8 mouse cellular contexts compared by ENCODE assay signal in the genomic region with DNA sequence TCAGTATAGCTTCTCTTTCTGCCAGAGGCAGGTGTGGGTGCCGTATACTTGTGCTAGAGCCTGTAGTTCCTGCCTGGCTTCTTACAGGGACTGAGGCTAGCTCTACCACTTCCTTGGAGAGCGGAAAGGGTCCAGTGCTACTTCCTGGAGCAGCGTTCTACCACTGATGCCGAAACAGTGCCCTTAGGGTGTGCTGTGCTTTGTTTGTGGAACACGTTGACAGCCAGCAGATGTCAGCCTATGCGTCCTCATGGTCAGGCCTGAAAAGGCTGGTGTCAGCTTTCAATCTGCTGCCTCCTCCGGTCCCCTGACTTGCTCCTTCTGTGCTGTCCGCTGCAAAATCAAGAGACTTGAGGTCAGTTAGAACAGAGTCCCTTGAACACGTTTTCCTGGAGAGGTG. TPM values are rescaled to one million over a fixed set of nuclear protein-coding genes. Genes with fewer than 3 reads are reported as not detected.
DNase-seq lines count a peak whose midpoint lies in the region; ATAC-seq and TF ChIP-seq lines count a peak whose summit lies in the region.

No protein-coding gene starts in this region.

- H3K36me3 ChIP-seq in heart, embryonic 12.5 days = peaks cover 21% of the 10 kb centered on the region
- H3K36me3 ChIP-seq in limb, embryonic 12.5 days = peaks cover 66% of the 10 kb centered on the region
- H3K36me3 ChIP-seq in neural tube, embryonic 12.5 days = peaks cover 7% of the 10 kb centered on the region

- no peak overlapping the region for H3K27ac ChIP-seq in cortical plate, adult 2 months (ENCODE audit: insufficient read depth, low read length)
- peak overlapping the region; percentile 95 for H3K27ac ChIP-seq in heart, embryonic 12.5 days (ENCODE audit: poor library complexity, severe bottlenecking)
- peak overlapping the region; percentile 80 for H3K27ac ChIP-seq in limb, embryonic 12.5 days
- H3K27ac ChIP-seq in neural tube, embryonic 12.5 days = no peak overlapping the region

- H3K9ac ChIP-seq in heart, embryonic 12.5 days = peak overlapping the region; percentile 39; the same call in 1 of the 2 replicates
- H3K9ac ChIP-seq in limb, embryonic 12.5 days (replicated peaks) = no peak overlapping the region
- H3K9ac ChIP-seq in neural tube, embryonic 12.5 days = no peak overlapping the region

- no peaks in the 10 kb centered on the region for H3K27me3 ChIP-seq in heart, embryonic 12.5 days (replicated peaks)
- no peaks in the 10 kb centered on the region for H3K27me3 ChIP-seq in limb, embryonic 12.5 days
- H3K27me3 ChIP-seq in neural tube, embryonic 12.5 days (replicated peaks) = no peaks in the 10 kb centered on the region

- ATAC-seq in heart, embryonic 12.5 days (ENCODE audit: insufficient number of reproducible peaks, low FRiP score) = peak; percentile 26
- peak; percentile 35; the same call in 1 of the 2 replicates for ATAC-seq in limb, embryonic 12.5 days (ENCODE audit: insufficient number of reproducible peaks, insufficient read depth, low FRiP score, low TSS enrichment, low read depth)
- ATAC-seq in neural tube, embryonic 12.5 days (ENCODE audit: low FRiP score, low read depth) = peak; percentile 42; the same call in 1 of the 2 replicates
- ATAC-seq in erythroblast, adult 5-6 weeks (replicated peaks; ENCODE audit: low FRiP score, poor library complexity, severe bottlenecking) = no peak

- H3K4me2 ChIP-seq in heart, embryonic 12.5 days = peak overlapping the region; percentile 53; the same call in 1 of the 2 replicates
- H3K4me2 ChIP-seq in limb, embryonic 12.5 days = no peak overlapping the region
- H3K4me2 ChIP-seq in neural tube, embryonic 12.5 days (replicated peaks) = no peak overlapping the region

- H3K4me1 ChIP-seq in cortical plate, adult 2 months (ENCODE audit: control insufficient read depth, insufficient read depth, low read length) = peaks cover 9% of the 10 kb centered on the region
- H3K4me1 ChIP-seq in heart, embryonic 12.5 days (replicated peaks) = peaks cover 89% of the 10 kb centered on the region
- H3K4me1 ChIP-seq in limb, embryonic 12.5 days (replicated peaks) = peaks cover 39% of the 10 kb centered on the region
- H3K4me1 ChIP-seq in neural tube, embryonic 12.5 days = peaks cover 30% of the 10 kb centered on the region

- H3K9me3 ChIP-seq in heart, embryonic 12.5 days (replicated peaks) = no peaks in the 10 kb centered on the region
- no peaks in the 10 kb centered on the region for H3K9me3 ChIP-seq in limb, embryonic 12.5 days
- H3K9me3 ChIP-seq in neural tube, embryonic 12.5 days = no peaks in the 10 kb centered on the region

- no peak for TF ChIP-seq POLR2A in cortical plate, adult 2 months (IDR thresholded peaks at IDR 0.05; ENCODE audit: extremely low read depth, insufficient read depth, low read length)

- DNase-seq in adrenal gland, postnatal 14 days = peak; percentile 40
- no peak for DNase-seq in adrenal gland, postnatal 25 days
- DNase-seq in c-Kit-positive CD71-positive TER-119-positive erythroid progenitor cells, embryonic 14.5 days (ENCODE audit: low spot score) = no peak

- H3K4me3 ChIP-seq in cortical plate, adult 2 months (ENCODE audit: insufficient read depth, low read length) = no peak overlapping the region
- H3K4me3 ChIP-seq in heart, embryonic 12.5 days = no peak overlapping the region
- H3K4me3 ChIP-seq in limb, embryonic 12.5 days (replicated peaks) = no peak overlapping the region
- no peak overlapping the region for H3K4me3 ChIP-seq in neural tube, embryonic 12.5 days

- 21% methylated on average over 9 of the region's 9 CpGs for WGBS in heart, embryonic 12.5 days
- WGBS in limb, embryonic 12.5 days = 19% methylated on average over 9 of the region's 9 CpGs
- 29% methylated on average over 9 of the region's 9 CpGs for WGBS in neural tube, embryonic 12.5 days

- 0 out of 2 replicates have a peak, but pooled peaks have one; percentile 18 for TF ChIP-seq CTCF in cortical plate, adult 2 months (IDR thresholded peaks at IDR 0.05; ENCODE audit: extremely low read depth, insufficient read depth, low read length)

RNA-seq across cellular contexts. Expression of a gene that starts 52.2 kb away (rescaled TPM):
- total RNA-seq in adrenal gland, postnatal 14 days (2021) = 16.7 and 19.7 TPM in 2 replicates
- 20.1 and 20.6 TPM in 2 replicates for total RNA-seq in adrenal gland, postnatal 25 days (2021)
- polyA plus RNA-seq in cortical plate, adult 2 months (2012; rRNA removed) = 28.0 and 29.2 TPM in 2 replicates
- polyA plus RNA-seq in heart, embryonic 12.5 days (2016; fragmentation: Nextera tagmentation; extraction: Ambion mirVana) = 46.7 and 47.8 TPM in 2 replicates
- 27.9 and 36.4 TPM in 2 replicates for polyA plus RNA-seq in limb, embryonic 12.5 days (2016; fragmentation: Nextera tagmentation; extraction: Ambion mirVana)
- 13.6 and 16.2 TPM in 2 replicates for polyA plus RNA-seq in neural tube, embryonic 12.5 days (2016; fragmentation: Nextera tagmentation; extraction: Ambion mirVana)
- 8.2 and 22.1 TPM in 2 replicates for total RNA-seq in erythroblast, adult 5-6 weeks (2015; ENCODE audit: low replicate concordance)
- total RNA-seq in erythroblast, adult 5-6 weeks (2017; ENCODE audit: low replicate concordance) = 5.9 and 18.3 TPM in 2 replicates

Comparison
In these comparisons a context has a peak if more than half of its experiments do, and no peak if none do; other contexts are left out.
1. H3K27ac ChIP-seq: peak in heart, embryonic 12.5 days (single experiment) and limb, embryonic 12.5 days (single experiment); none in cortical plate, adult 2 months (single experiment) and neural tube, embryonic 12.5 days (single experiment).